ENCODE assay signal across 8 mouse cellular contexts in genomic region chr2:32353007-32353542, GRCm38 (mm10). TPM values are rescaled to one million over a fixed set of nuclear protein-coding genes. Genes with fewer than 3 reads are reported as not detected.
A peak's percentile ranks its signal among the peaks of the same experiment; 100 is the strongest.
DNase-seq lines count a peak whose midpoint lies in the region; ATAC-seq and TF ChIP-seq lines count a peak whose summit lies in the region.

Gene Dnm1, minus strand, starts transcription at chr2:32353338.

- ATAC-seq in cerebellum, adult (ENCODE audit: insufficient number of reproducible peaks, low FRiP score, low TSS enrichment) = peak; percentile 33; the same call in 1 of the 2 replicates
- ATAC-seq in forebrain, embryonic 14.5 days = peak; percentile 74
- peak; percentile 67 for ATAC-seq in liver, embryonic 16.5 days (ENCODE audit: low read depth)
- ATAC-seq in neural tube, embryonic 13.5 days (ENCODE audit: low read depth) = peak; percentile 38

- H3K9ac ChIP-seq in forebrain, embryonic 14.5 days (ENCODE audit: low read length) = peak within 1 kb of the TSS; percentile 82
- H3K9ac ChIP-seq in liver, embryonic 16.5 days (ENCODE audit: low read depth, low read length) = peak within 1 kb of the TSS; percentile 45; the same call in 1 of the 2 replicates
- peak within 1 kb of the TSS; percentile 89 for H3K9ac ChIP-seq in neural tube, embryonic 13.5 days

- H3K4me3 ChIP-seq in forebrain, embryonic 14.5 days (ENCODE audit: low read depth, low read length) = peak within 1 kb of the TSS; percentile 60
- H3K4me3 ChIP-seq in liver, embryonic 16.5 days (ENCODE audit: low read depth, low read length) = peak within 1 kb of the TSS; percentile 58
- H3K4me3 ChIP-seq in neural tube, embryonic 13.5 days = peak within 1 kb of the TSS; percentile 74
- peak within 1 kb of the TSS; percentile 93 for H3K4me3 ChIP-seq in testis, adult 2 months (ENCODE audit: control insufficient read depth, low read depth, low read length)

- peak within 1 kb of the TSS; percentile 79 for H3K27ac ChIP-seq in forebrain, embryonic 14.5 days (ENCODE audit: low read depth, low read length)
- H3K27ac ChIP-seq in liver, embryonic 16.5 days (ENCODE audit: low read length) = no peak within 1 kb of the TSS
- H3K27ac ChIP-seq in neural tube, embryonic 13.5 days (replicated peaks) = peak within 1 kb of the TSS; percentile 96
- peak within 1 kb of the TSS; percentile 51 for H3K27ac ChIP-seq in testis, adult 2 months (ENCODE audit: control insufficient read depth, insufficient read depth, low read depth, low read length)

- TF ChIP-seq CTCF in testis, adult 2 months (IDR thresholded peaks at IDR 0.05; ENCODE audit: control insufficient read depth, insufficient read depth, insufficient replicate concordance, low read depth, low read length) = peak; percentile 91

- H3K4me2 ChIP-seq in forebrain, embryonic 14.5 days (ENCODE audit: low read length) = peak within 1 kb of the TSS; percentile 90
- peak within 1 kb of the TSS; percentile 93 for H3K4me2 ChIP-seq in liver, embryonic 16.5 days (ENCODE audit: low read depth, low read length)
- peak within 1 kb of the TSS; percentile 73 for H3K4me2 ChIP-seq in neural tube, embryonic 13.5 days

- intact Hi-C loops in heart, postnatal 10 days (cut with DNase I) = loop anchor here (2.0 kb wide), 1 partner anchor 134 kb away; no protein-coding TSS in a partner anchor

- peaks cover 10% of the 10 kb centered on the region; the same call in 1 of the 2 replicates for H3K4me1 ChIP-seq in forebrain, embryonic 14.5 days (ENCODE audit: control insufficient read depth, insufficient read depth, low read length)
- peaks cover 16% of the 10 kb centered on the region for H3K4me1 ChIP-seq in liver, embryonic 16.5 days (ENCODE audit: control insufficient read depth, low read depth, low read length)
- H3K4me1 ChIP-seq in neural tube, embryonic 13.5 days (replicated peaks) = peaks cover 34% of the 10 kb centered on the region
- H3K4me1 ChIP-seq in testis, adult 2 months (ENCODE audit: control insufficient read depth, insufficient read depth, low read length) = peaks cover 9% of the 10 kb centered on the region

- peak; percentile 84 for DNase-seq in ES-CJ7 (ENCODE audit: low read depth, low spot score)
- peak; percentile 93 for DNase-seq in forebrain, embryonic 14.5 days (ENCODE audit: low spot score)
- peak; percentile 94 to 96 for DNase-seq in heart, postnatal 10 days
- DNase-seq in large intestine, adult 2 months (ENCODE audit: low read depth, low spot score) = no peak

- no peaks in the 10 kb centered on the region for H3K27me3 ChIP-seq in forebrain, embryonic 14.5 days (replicated peaks; ENCODE audit: control insufficient read depth, insufficient read depth, low read length)
- H3K27me3 ChIP-seq in liver, embryonic 16.5 days (ENCODE audit: control insufficient read depth, insufficient read depth, low read depth, low read length) = peaks cover 38% of the 10 kb centered on the region
- H3K27me3 ChIP-seq in neural tube, embryonic 13.5 days = 0 out of 2 replicates have a peak, but pooled peaks cover 2% of the 10 kb centered on the region
- H3K27me3 ChIP-seq in testis, adult 2 months (ENCODE audit: control insufficient read depth, insufficient read depth, low read length) = no peaks in the 10 kb centered on the region

- under 1% methylated on average over 61 of the region's 63 CpGs for WGBS in forebrain, embryonic 14.5 days
- WGBS in large intestine, adult 2 months = under 1% methylated on average over 63 of the region's 63 CpGs
- under 1% methylated on average over 63 of the region's 63 CpGs for WGBS in liver, embryonic 16.5 days (ENCODE audit: insufficient replicate concordance)
- WGBS in neural tube, embryonic 13.5 days = under 1% methylated on average over 63 of the region's 63 CpGs

- TF ChIP-seq POLR2A in testis, adult 2 months (IDR thresholded peaks at IDR 0.05; ENCODE audit: control insufficient read depth, low read depth, low read length) = peak; percentile 63

- no peaks in the 10 kb centered on the region for H3K36me3 ChIP-seq in forebrain, embryonic 14.5 days (ENCODE audit: control insufficient read depth, insufficient read depth, low read length)
- H3K36me3 ChIP-seq in liver, embryonic 16.5 days (ENCODE audit: control insufficient read depth, insufficient read depth) = no peaks in the 10 kb centered on the region
- peaks cover 4% of the 10 kb centered on the region; the same call in 1 of the 2 replicates for H3K36me3 ChIP-seq in neural tube, embryonic 13.5 days
- H3K36me3 ChIP-seq in testis, adult 2 months (ENCODE audit: control insufficient read depth, insufficient read depth, low read length) = no peaks in the 10 kb centered on the region

- H3K9me3 ChIP-seq in forebrain, embryonic 14.5 days (replicated peaks; ENCODE audit: control insufficient read depth, low read length) = no peaks in the 10 kb centered on the region
- no peaks in the 10 kb centered on the region for H3K9me3 ChIP-seq in liver, embryonic 16.5 days (replicated peaks; ENCODE audit: control insufficient read depth, low read length)
- H3K9me3 ChIP-seq in neural tube, embryonic 13.5 days = no peaks in the 10 kb centered on the region

RNA-seq across cellular contexts. Expression of gene Dnm1, which starts in this region (rescaled TPM):
- polyA plus RNA-seq in forebrain, embryonic 14.5 days (2014; fragmentation: Nextera tagmentation; extraction: Ambion mirVana) = 28.2 and 42.8 TPM in 2 replicates
- total RNA-seq in heart, postnatal 10 days (2021) = 10 to 100 TPM; 10.0 to 12.5 TPM
- 100 and 165 TPM in 2 replicates for polyA plus RNA-seq in large intestine, adult 2 months (2012; rRNA removed)
- polyA plus RNA-seq in liver, embryonic 16.5 days (2015; fragmentation: Nextera tagmentation; extraction: Ambion mirVana) = 0.25 and 0.52 TPM in 2 replicates
- 44.3 and 47.0 TPM in 2 replicates for polyA plus RNA-seq in neural tube, embryonic 13.5 days (2015; fragmentation: Nextera tagmentation; extraction: Ambion mirVana)
- polyA plus RNA-seq in testis, adult 2 months (2012; rRNA removed) = 36.3 and 39.4 TPM in 2 replicates

Comparison
In these comparisons a context has a peak if more than half of its experiments do, and no peak if none do; other contexts are left out.
1. RNA of gene Dnm1 (polyA plus RNA-seq): 100 to 165 TPM in large intestine, adult 2 months, 44.3 to 47.0 TPM in neural tube, embryonic 13.5 days, 36.3 to 39.4 TPM in testis, adult 2 months and 28.2 to 42.8 TPM in forebrain, embryonic 14.5 days; 0.25 to 0.52 TPM in liver, embryonic 16.5 days; every median in the first group is over 10 times any median in the second.
2. Peak in ATAC-seq, H3K4me3 ChIP-seq, H3K9ac ChIP-seq and H3K4me2 ChIP-seq in liver, embryonic 16.5 days; RNA of the gene not detected or under 1 TPM.
3. Peak in every context shown above with its lines, with median percentiles within 50 percentile points of each other: ATAC-seq, H3K4me2 ChIP-seq, H3K4me3 ChIP-seq and H3K9ac ChIP-seq.